Mouse (Mus musculus): ENCODE results near the gene Cdc40.
"Not testable (repeated sequence)": the region's sequence is repeated elsewhere in the genome, so short reads cannot be mapped to it uniquely, and the experiment has no call there.

Gene Cdc40

GRCm38 (mm10) chr10:40857599-40857998, 25.5 kb downstream of the Cdc40 start:
- DNase-seq: no peak

- DNase-seq: no peak
Observed at GRCm38 (mm10) chr10:40856703-40857102, 26.4 kb downstream of the Cdc40 start.

GRCm38 (mm10) chr10:40855616-40856015, 27.5 kb downstream of the Cdc40 start:
- DNase-seq: no peak

GRCm38 (mm10) chr10:40851138-40851537, 32.0 kb downstream of the Cdc40 start:
- no peak for DNase-seq

GRCm38 (mm10) chr10:40850644-40851043, 32.5 kb downstream of the Cdc40 start:
- DNase-seq: no peak

GRCm38 (mm10) chr10:40847176-40847874, 35.8 kb downstream of the Cdc40 start:
- no peak for DNase-seq

- no peak for DNase-seq
Observed at GRCm38 (mm10) chr10:40845626-40846025, 37.5 kb downstream of the Cdc40 start.

GRCm38 (mm10) chr10:40844546-40844945, 38.6 kb downstream of the Cdc40 start:
- DNase-seq: no peak

- DNase-seq: peak; percentile 51
Observed at GRCm38 (mm10) chr10:40843841-40844240, 39.3 kb downstream of the Cdc40 start.

- DNase-seq: no peak
Observed at GRCm38 (mm10) chr10:40840086-40840485, 43.0 kb downstream of the Cdc40 start.

GRCm38 (mm10) chr10:40831267-40831666, 51.8 kb downstream of the Cdc40 start:
- DNase-seq: no peak

GRCm38 (mm10) chr10:40830312-40830711, 52.8 kb downstream of the Cdc40 start:
- no peak for DNase-seq

- peak; percentile 63 for DNase-seq
Observed at GRCm38 (mm10) chr10:40827706-40828105, 55.4 kb downstream of the Cdc40 start.

- DNase-seq: peak; percentile 63
Observed at GRCm38 (mm10) chr10:40825952-40826351, 57.2 kb downstream of the Cdc40 start.

- DNase-seq: no peak
Observed at GRCm38 (mm10) chr10:40816471-40816870, 66.6 kb downstream of the Cdc40 start.

- DNase-seq: no peak
Observed at GRCm38 (mm10) chr10:40813627-40814026, 69.5 kb downstream of the Cdc40 start.

GRCm38 (mm10) chr10:40809411-40809910, 73.7 kb downstream of the Cdc40 start:
- DNase-seq: not testable (repeated sequence)

GRCm38 (mm10) chr10:40806221-40806620, 76.9 kb downstream of the Cdc40 start:
- DNase-seq: no peak

- DNase-seq: no peak
Observed at GRCm38 (mm10) chr10:40805221-40805620, 77.9 kb downstream of the Cdc40 start.

GRCm38 (mm10) chr10:40792115-40792514, 91.0 kb downstream of the Cdc40 start:
- no peak for DNase-seq

- no peak for DNase-seq
Observed at GRCm38 (mm10) chr10:40790406-40790805, 92.7 kb downstream of the Cdc40 start.

Measured in layer of hippocampus, adult 9-11 months (tissue).